Mouse (Mus musculus): Measurements from ENCODE around the gene Tmprss3.
A peak's percentile ranks its signal among the peaks of the same experiment; 100 is the strongest.

Gene Tmprss3

DNA sequence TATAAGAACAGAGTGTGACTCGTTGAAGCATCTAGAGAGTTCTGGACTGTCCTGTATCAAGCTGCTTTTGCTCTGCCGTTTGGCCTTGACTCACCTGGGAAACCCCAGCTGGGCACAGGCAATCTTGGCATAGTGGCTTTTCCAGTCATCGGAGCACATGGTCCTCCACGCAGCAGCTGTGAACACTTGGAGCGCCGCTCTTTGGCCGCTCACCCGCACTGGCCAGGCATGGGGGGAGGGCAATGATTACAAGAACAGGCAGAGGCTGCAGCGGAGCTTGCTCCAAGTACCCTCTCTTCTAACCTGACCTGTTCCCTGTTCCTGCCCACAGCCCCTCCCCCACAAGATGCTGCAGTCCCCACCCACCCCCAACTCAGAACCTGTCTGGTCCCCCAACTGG lies 5.4 kb downstream of the Tmprss3 start:
- no peak for DNase-seq (ENCODE audit: low spot score)

DNA sequence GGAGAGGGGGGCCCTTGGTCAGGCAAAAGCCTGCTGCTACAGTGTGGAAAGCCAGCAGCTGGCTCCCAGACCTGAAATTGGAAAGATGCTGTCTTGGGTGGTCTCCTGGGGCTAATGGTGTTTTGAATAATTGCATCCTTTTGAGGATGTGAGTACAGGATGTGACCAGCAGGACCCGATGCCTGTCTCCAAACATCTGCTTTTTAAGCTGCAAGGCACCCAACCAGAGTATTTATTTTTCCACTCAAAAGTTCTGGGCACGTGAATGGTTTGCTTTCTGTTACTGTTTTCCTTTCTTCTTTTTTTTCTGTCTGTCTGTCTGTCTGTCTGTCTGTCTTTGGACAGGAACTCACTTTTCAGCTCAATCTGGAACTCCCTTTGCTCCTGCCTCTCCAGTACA lies 6.1 kb downstream of the Tmprss3 start:
- DNase-seq (ENCODE audit: low spot score): no peak

DNA sequence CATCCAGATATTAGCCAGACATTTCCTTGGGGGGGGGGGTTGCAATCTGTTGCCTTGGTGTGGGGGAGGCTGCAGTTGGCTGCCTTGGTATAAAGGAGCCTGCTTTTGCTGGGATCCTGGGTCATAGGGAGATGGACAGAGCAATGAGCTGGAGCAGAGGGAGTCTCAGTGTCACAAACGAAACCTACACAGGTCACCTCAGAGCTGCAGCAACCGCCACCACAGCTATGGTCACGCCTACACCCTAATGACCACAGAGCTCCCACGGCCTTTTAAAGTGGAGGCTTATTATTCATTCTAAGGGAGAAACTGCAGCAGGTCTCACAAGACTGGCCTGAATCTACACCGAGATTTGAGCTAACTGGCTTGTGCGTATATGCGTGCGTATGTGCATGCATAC lies 7.0 kb downstream of the Tmprss3 start:
- DNase-seq (ENCODE audit: low spot score): no peak

DNA sequence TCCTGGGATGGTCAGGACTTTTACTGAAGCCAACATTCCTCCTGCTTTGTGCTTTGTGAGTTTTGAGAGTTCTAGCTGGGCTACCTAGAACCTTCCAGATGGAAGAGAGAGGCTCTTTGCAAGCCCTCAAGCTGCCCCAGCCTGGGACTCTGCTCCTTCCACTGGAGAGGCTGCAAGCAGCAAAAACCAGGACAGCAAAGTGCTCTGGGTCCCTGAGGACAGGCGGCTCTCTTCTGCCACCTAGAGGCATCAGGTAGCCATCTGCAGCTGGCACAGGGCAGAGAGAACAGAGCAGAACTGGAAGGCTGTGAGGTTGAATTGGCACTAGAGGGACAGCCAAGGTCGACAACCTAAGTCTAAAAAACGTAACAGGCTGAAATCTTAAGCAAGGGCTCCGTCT lies 11.4 kb downstream of the Tmprss3 start:
- DNase-seq (ENCODE audit: low spot score): peak; percentile 80

DNA sequence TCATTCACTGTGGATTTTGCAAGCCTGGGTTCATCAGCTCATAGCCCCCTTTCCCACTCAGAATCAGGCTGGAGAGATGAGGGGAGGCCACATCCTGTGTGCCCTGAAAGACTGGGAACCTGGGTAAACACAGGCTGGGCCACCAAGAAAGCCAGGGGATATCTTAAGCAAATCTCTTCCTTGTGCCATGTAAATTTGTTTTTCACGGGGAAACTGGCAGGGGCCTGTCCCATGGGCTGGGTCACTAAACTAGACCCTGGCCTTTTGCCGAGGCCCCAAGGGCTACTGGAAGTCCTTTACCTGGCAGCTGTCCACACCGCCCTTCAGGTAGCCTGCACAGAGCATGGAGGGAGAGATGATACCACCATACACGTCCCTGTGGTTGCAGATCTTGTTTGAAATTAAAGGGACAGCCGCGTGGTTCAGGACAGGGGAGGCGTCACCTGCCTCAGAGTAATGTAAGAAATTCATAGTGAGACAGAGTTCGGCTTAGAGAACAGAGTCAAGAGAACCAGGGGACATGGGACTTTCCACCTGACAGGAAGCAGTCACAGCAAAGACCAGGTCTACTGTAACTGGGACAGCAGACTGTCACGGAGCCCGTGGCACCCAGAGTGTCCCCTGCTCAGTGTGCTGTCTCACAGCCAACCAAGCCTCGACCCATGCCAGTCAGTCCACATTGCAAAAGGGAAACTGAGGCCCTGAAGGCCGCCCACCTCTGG lies 14.3 kb downstream of the Tmprss3 start:
- DNase-seq (ENCODE audit: low spot score): no peak

DNA sequence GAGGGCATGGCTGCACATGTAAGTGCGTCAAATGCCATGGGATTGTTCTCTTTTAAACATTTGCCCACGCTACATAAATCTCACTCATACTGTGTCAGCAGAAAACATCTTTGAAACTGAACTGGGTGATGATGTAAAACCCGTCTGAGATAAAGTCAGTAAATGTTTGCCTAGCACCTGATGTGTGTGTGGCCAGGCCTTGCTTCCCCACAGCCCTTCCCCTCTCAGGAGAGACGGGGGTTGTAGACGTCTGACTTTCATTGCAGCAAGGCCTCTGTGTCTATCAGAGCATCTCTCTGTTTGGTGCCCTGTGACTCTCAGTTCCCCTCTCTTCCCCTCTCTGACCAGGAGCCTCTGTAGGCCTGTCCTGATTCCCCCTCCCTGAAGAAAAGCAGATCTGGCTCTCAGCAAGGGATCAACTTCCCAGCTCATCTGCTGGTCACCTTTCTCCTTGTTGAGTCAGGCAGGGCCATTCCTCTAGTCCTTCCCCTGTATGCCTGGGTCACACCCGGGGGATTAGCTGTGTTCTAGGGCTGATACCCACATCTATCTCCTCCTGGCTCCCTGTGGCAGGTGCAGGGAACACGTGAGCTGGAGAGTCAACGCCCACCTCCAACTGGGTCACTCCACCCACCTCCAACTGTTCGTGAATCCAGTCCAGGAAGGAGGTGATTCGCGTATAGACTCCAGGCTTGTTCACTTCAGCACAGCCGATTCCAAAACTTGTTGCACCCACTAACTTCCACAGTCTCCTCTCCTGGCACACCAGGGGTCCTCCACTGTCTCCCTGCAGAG lies 15.4 kb downstream of the Tmprss3 start:
- no peak for DNase-seq (ENCODE audit: low spot score)

DNA sequence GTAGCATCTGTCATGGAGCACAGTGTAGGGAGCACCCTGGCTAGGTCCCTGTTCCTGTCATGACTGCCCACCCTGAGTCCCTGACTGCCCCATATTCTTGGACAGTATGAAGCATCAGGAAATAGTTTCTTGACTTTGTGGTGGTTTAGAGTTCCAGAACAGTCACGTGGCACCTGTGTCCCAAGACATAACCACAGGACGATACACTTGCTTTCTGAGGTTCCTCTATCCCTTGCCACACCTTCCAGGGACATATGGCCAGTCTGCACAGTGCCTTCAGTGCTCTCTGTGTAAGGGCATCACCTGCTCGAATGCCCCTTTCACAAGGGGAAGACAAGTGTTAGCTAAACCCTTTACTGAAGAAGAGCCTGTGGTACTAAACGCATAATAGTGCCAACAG lies 17.3 kb downstream of the Tmprss3 start:
- no peak for DNase-seq (ENCODE audit: low spot score)

- DNase-seq (ENCODE audit: low spot score): no peak
These were observed 22.5 kb downstream of the Tmprss3 start for GRCm38 (mm10) chr17:31176321-31176720.

DNA sequence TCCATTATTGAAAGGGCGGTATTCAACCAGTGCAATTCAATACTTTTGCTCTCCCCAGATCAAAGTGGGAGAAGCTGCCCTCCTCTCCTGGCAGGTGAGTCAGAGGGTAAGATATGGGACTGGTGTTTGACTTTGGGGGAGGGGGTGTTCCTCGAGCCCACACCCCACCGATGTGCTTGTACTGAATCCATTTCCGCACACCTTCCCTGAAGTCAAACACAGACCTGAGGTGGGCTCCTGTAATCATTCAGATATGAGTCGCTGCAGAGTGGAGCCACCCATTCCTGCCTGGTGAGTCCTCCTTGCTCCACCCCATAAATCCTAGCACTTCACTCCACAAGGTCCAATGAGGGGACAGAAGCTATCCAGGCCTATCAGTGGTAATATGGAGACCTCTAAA lies 29.0 kb downstream of the Tmprss3 start:
- DNase-seq (ENCODE audit: low spot score): no peak

- DNase-seq (ENCODE audit: low spot score): no peak
These were observed 33.6 kb downstream of the Tmprss3 start, which contains the start of gene Tff1 for GRCm38 (mm10) chr17:31165127-31165526. Gene Tff1 (minus strand): TSS chr17:31165277.

DNA sequence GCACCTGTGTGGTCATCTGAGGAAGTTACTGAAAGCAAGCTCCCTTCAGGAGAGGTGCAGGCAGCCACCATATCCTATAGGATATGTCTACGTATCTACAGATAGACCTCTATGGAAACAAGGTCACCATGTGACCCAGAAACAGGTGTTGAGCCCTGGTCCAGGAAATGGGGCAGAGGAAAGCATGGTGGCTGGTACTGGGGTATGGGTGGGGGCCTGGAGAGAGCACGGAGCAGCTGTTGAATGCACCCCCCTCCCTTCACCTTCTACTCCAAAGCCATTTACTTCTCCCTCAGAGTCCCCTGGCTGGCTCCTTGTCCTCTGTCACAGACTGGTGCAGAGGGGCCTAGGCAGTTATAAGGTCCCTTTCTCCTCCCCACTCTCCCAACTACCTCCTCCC lies 35.0 kb downstream of the Tmprss3 start:
- no peak for DNase-seq (ENCODE audit: low spot score)

GRCm38 (mm10) chr17:31162607-31163006 lies 36.2 kb downstream of the Tmprss3 start:
- DNase-seq (ENCODE audit: low spot score): no peak

GRCm38 (mm10) chr17:31160291-31160690 lies 38.5 kb downstream of the Tmprss3 start:
- DNase-seq (ENCODE audit: low spot score): no peak

GRCm38 (mm10) chr17:31157921-31158320 lies 40.9 kb downstream of the Tmprss3 start:
- DNase-seq (ENCODE audit: low spot score): no peak

GRCm38 (mm10) chr17:31153785-31154184 lies 45.0 kb downstream of the Tmprss3 start:
- DNase-seq (ENCODE audit: low spot score): no peak

DNA sequence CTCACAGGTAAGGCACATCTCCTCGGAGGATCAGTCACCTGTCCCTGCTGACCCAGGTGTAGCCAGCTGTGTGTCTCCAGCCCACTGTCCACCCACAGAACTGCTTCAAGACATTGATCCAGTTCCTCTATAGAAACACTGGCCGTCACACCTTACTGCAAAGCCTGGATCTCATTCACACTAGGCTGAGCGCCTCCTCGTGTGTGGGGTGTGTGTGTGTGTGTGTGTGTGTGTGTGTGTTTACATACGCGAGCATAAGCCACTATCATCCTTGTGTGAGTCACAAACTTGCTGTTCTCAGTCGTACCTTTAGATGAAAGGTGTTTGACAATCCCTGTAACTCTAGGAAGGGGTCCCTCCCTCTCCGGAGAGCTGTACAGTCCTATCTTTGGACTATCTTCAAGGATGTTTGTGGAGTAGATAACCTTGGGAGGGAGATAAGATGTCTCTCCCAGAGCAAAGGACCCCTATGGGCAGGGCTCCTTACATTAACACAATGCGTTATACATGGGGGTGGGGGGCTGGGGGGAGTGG lies 45.7 kb downstream of the Tmprss3 start:
- DNase-seq (ENCODE audit: low spot score): no peak

DNA sequence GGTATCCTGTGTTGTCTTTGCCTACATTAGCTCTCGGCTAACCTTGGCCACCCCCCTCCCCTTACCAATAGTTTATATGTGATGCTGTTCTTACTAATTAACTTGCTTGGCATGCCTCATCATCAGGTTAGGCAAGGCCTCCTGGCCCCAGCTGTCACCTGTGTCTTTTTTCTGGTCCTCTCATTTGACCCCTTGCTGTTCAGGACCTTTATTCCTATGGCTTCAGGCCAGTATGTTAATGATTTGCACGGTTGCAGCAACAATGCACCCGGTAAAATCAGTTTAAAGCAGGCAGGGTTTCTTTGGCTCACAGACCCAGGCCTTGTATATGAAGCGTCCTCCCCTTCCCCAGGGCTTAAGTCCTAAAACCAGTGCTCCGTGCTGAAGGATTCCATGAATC lies 46.3 kb downstream of the Tmprss3 start:
- no peak for DNase-seq (ENCODE audit: low spot score)

GRCm38 (mm10) chr17:31145998-31146397 lies 52.8 kb downstream of the Tmprss3 start:
- DNase-seq (ENCODE audit: low spot score): no peak

DNA sequence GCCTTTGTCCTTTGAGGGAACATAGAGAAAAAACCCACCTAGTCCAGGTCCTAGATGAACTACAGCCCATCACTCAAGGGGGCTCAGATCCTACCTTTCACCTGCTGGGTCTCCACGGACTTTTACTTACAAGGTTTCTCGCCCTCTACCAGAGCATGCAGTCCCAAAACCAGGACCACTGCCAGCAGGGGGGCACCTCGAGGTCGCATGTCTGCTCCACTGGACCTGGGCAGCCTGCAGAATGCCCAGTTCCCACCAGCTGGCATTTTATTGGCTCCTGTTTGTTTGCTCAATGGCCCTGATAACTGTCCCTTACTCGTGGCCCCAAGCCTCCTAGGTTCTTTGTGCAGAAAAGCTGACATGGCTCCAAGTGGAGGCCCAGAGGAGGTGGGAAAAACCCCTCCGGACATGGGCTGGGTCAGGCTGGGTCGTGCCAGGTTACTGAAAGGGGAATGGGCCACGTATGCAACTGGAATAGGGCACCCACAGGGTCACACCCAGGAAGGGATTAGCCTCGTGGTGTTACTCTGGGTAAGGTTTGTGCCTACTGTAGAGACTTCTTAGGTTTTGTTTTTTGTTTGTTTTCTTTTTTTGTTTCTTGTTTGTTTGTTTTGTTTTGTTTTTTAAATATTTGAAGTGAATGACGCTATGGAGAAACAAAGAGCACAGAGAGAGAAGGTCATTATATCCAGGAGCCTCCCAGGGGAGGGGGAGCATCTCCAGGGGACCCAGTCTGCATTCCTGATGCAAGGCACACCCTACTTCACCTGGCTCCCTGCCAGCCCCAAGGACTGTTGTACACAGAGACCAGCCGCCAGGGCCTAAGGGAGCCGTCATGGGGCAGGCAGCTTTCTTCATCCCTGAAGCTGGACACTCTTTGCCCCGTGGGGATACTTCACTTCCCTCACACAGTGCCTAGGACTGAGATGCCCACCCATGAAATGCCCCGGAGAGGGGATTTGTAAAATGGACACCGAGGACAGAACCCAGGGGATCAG lies 54.4 kb downstream of the Tmprss3 start, which contains the start of gene Tff2:
TSS of gene Tff2 (minus strand) at position 243 of the 998 bp plus-strand sequence.
- no peak for DNase-seq (ENCODE audit: low spot score)

DNA sequence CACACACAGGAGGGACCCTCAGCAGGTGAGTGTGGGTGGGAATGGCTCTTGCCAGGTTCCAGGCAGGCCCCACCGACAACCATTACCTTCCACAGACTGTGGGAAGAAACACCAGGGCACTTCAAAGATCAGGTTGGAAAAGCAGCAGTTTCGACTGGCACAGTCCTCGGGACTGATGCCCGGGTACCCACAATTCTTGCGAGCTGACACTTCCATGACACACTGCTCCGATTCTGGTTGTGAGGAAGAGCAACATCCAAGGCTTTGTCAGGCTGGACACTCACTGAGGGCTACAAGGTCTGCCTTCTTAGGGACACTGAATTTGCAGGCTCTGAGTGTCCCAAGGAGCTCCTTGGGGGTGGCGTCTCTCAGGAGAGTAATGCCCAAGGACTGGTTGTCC lies 56.7 kb downstream of the Tmprss3 start:
- no peak for DNase-seq (ENCODE audit: low spot score)

- DNase-seq (ENCODE audit: low spot score): peak; percentile 80
These were observed 60.4 kb downstream of the Tmprss3 start for GRCm38 (mm10) chr17:31138398-31138797.

- no peak for DNase-seq (ENCODE audit: low spot score)
These were observed 62.0 kb downstream of the Tmprss3 start for GRCm38 (mm10) chr17:31136821-31137220.

All from embryo, embryonic 10 days (tissue).